Mouse (Mus musculus): ENCODE measurements around the gene Dock8. TPM values are rescaled to one million over a fixed set of nuclear protein-coding genes. Genes with fewer than 3 reads are reported as not detected.

Gene Dock8
- polyA plus RNA-seq, 1 experiment from 2014 or later: 0.55 TPM

- H3K9ac ChIP-seq (ENCODE audit: low read length): no peak overlapping the region
- ATAC-seq (no peak), DNase-seq (ENCODE audit: low spot score) (no peak)
- H3K4me2 ChIP-seq (ENCODE audit: low read length): no peak overlapping the region
- no peaks in the 10 kb centered on the region for H3K4me1 ChIP-seq (ENCODE audit: control insufficient read depth, insufficient read depth, low read length)
- no peak overlapping the region for H3K27ac ChIP-seq (ENCODE audit: low read depth, low read length)
- WGBS: 90% methylated on average over 7 of the region's 7 CpGs
- H3K27me3 ChIP-seq (replicated peaks; ENCODE audit: control insufficient read depth, insufficient read depth, low read length): no peaks in the 10 kb centered on the region
- H3K4me3 ChIP-seq (ENCODE audit: low read depth, low read length): no peak overlapping the region
- H3K36me3 ChIP-seq (ENCODE audit: control insufficient read depth, insufficient read depth, low read length): no peaks in the 10 kb centered on the region
- H3K9me3 ChIP-seq (replicated peaks; ENCODE audit: control insufficient read depth, low read length): no peaks in the 10 kb centered on the region
Measured at GRCm38 (mm10) chr19:25155250-25155649, 155.9 kb downstream of the Dock8 start.

- Histone ChIP-seq H3K4me3 (ENCODE audit: low read depth, low read length) (no peak overlapping the region), H3K9me3 (replicated peaks; ENCODE audit: control insufficient read depth, low read length) (no peaks in the 10 kb centered on the region), H3K36me3 (ENCODE audit: control insufficient read depth, insufficient read depth, low read length) (no peaks in the 10 kb centered on the region), H3K4me2 (ENCODE audit: low read length) (no peak overlapping the region), H3K9ac (ENCODE audit: low read length) (no peak overlapping the region), H3K4me1 (ENCODE audit: control insufficient read depth, insufficient read depth, low read length) (no peaks in the 10 kb centered on the region), H3K27me3 (replicated peaks; ENCODE audit: control insufficient read depth, insufficient read depth, low read length) (no peaks in the 10 kb centered on the region), H3K27ac (ENCODE audit: low read depth, low read length) (no peak overlapping the region)
- 85% methylated on average over 11 of the region's 11 CpGs for WGBS
- ATAC-seq: no peak
- DNase-seq (ENCODE audit: low spot score): no peak
Measured at GRCm38 (mm10) chr19:25155709-25156108, 156.4 kb downstream of the Dock8 start.

GRCm38 (mm10) chr19:25162270-25162669 is 162.9 kb downstream of the Dock8 start:
- Histone ChIP-seq H3K4me3 (ENCODE audit: low read depth, low read length) (no peak overlapping the region), H3K4me1 (ENCODE audit: control insufficient read depth, insufficient read depth, low read length) (no peaks in the 10 kb centered on the region), H3K9me3 (replicated peaks; ENCODE audit: control insufficient read depth, low read length) (no peaks in the 10 kb centered on the region), H3K27me3 (replicated peaks; ENCODE audit: control insufficient read depth, insufficient read depth, low read length) (no peaks in the 10 kb centered on the region), H3K27ac (ENCODE audit: low read depth, low read length) (no peak overlapping the region), H3K9ac (ENCODE audit: low read length) (no peak overlapping the region), H3K36me3 (ENCODE audit: control insufficient read depth, insufficient read depth, low read length) (no peaks in the 10 kb centered on the region), H3K4me2 (ENCODE audit: low read length) (no peak overlapping the region)
- no peak for ATAC-seq
- no peak for DNase-seq (ENCODE audit: low spot score)
- 97% methylated on average over 3 of the region's 3 CpGs for WGBS

GRCm38 (mm10) chr19:25163426-25163825 is 164.1 kb downstream of the Dock8 start:
- Histone ChIP-seq H3K4me1 (ENCODE audit: control insufficient read depth, insufficient read depth, low read length) (no peaks in the 10 kb centered on the region), H3K9me3 (replicated peaks; ENCODE audit: control insufficient read depth, low read length) (no peaks in the 10 kb centered on the region), H3K27me3 (replicated peaks; ENCODE audit: control insufficient read depth, insufficient read depth, low read length) (no peaks in the 10 kb centered on the region), H3K4me2 (ENCODE audit: low read length) (no peak overlapping the region), H3K27ac (ENCODE audit: low read depth, low read length) (no peak overlapping the region), H3K36me3 (ENCODE audit: control insufficient read depth, insufficient read depth, low read length) (no peaks in the 10 kb centered on the region), H3K4me3 (ENCODE audit: low read depth, low read length) (no peak overlapping the region), H3K9ac (ENCODE audit: low read length) (no peak overlapping the region)
- no peak for DNase-seq (ENCODE audit: low spot score)
- ATAC-seq: no peak
- 91% methylated on average over 12 of the region's 12 CpGs for WGBS

- Histone ChIP-seq H3K4me1 (ENCODE audit: control insufficient read depth, insufficient read depth, low read length) (no peaks in the 10 kb centered on the region), H3K9ac (ENCODE audit: low read length) (no peak overlapping the region), H3K27ac (ENCODE audit: low read depth, low read length) (no peak overlapping the region), H3K4me3 (ENCODE audit: low read depth, low read length) (no peak overlapping the region), H3K9me3 (replicated peaks; ENCODE audit: control insufficient read depth, low read length) (no peaks in the 10 kb centered on the region), H3K4me2 (ENCODE audit: low read length) (no peak overlapping the region), H3K27me3 (replicated peaks; ENCODE audit: control insufficient read depth, insufficient read depth, low read length) (no peaks in the 10 kb centered on the region), H3K36me3 (ENCODE audit: control insufficient read depth, insufficient read depth, low read length) (no peaks in the 10 kb centered on the region)
- DNase-seq (ENCODE audit: low spot score): no peak
- 78% methylated on average over 9 of the region's 9 CpGs for WGBS
- ATAC-seq: no peak
Measured at GRCm38 (mm10) chr19:25166412-25166811, 167.1 kb downstream of the Dock8 start.

- DNase-seq (ENCODE audit: low spot score): no peak
- 47% methylated on average over 10 of the region's 10 CpGs for WGBS
- H3K27ac ChIP-seq (ENCODE audit: low read depth, low read length): no peak overlapping the region
- H3K4me1 ChIP-seq (ENCODE audit: control insufficient read depth, insufficient read depth, low read length): no peaks in the 10 kb centered on the region
- no peaks in the 10 kb centered on the region for H3K27me3 ChIP-seq (replicated peaks; ENCODE audit: control insufficient read depth, insufficient read depth, low read length)
- no peaks in the 10 kb centered on the region for H3K9me3 ChIP-seq (replicated peaks; ENCODE audit: control insufficient read depth, low read length)
- no peak overlapping the region for H3K4me3 ChIP-seq (ENCODE audit: low read depth, low read length)
- ATAC-seq: no peak
- H3K4me2 ChIP-seq (ENCODE audit: low read length): no peak overlapping the region
- no peak overlapping the region for H3K9ac ChIP-seq (ENCODE audit: low read length)
- no peaks in the 10 kb centered on the region for H3K36me3 ChIP-seq (ENCODE audit: control insufficient read depth, insufficient read depth, low read length)
Measured at GRCm38 (mm10) chr19:25171395-25171794, 172.1 kb downstream of the Dock8 start.

- Histone ChIP-seq H3K4me1 (ENCODE audit: control insufficient read depth, insufficient read depth, low read length) (no peaks in the 10 kb centered on the region), H3K9me3 (replicated peaks; ENCODE audit: control insufficient read depth, low read length) (no peaks in the 10 kb centered on the region), H3K9ac (ENCODE audit: low read length) (no peak overlapping the region), H3K27ac (ENCODE audit: low read depth, low read length) (no peak overlapping the region), H3K36me3 (ENCODE audit: control insufficient read depth, insufficient read depth, low read length) (no peaks in the 10 kb centered on the region), H3K27me3 (replicated peaks; ENCODE audit: control insufficient read depth, insufficient read depth, low read length) (no peaks in the 10 kb centered on the region), H3K4me3 (ENCODE audit: low read depth, low read length) (no peak overlapping the region), H3K4me2 (ENCODE audit: low read length) (no peak overlapping the region)
- 96% methylated on average over 11 of the region's 11 CpGs for WGBS
- ATAC-seq (no peak), DNase-seq (ENCODE audit: low spot score) (no peak)
Measured at GRCm38 (mm10) chr19:25176746-25177145, 177.4 kb downstream of the Dock8 start.

- 92% methylated on average over 6 of the region's 6 CpGs for WGBS
Measured at GRCm38 (mm10) chr19:25180024-25180423, 180.7 kb downstream of the Dock8 start.

GRCm38 (mm10) chr19:25180547-25180946 is 181.2 kb downstream of the Dock8 start:
- DNase-seq (ENCODE audit: low spot score) (no peak), ATAC-seq (no peak)
- Histone ChIP-seq H3K4me2 (ENCODE audit: low read length) (no peak overlapping the region), H3K4me1 (ENCODE audit: control insufficient read depth, insufficient read depth, low read length) (no peaks in the 10 kb centered on the region), H3K36me3 (ENCODE audit: control insufficient read depth, insufficient read depth, low read length) (no peaks in the 10 kb centered on the region), H3K9ac (ENCODE audit: low read length) (no peak overlapping the region), H3K4me3 (ENCODE audit: low read depth, low read length) (no peak overlapping the region), H3K9me3 (replicated peaks; ENCODE audit: control insufficient read depth, low read length) (no peaks in the 10 kb centered on the region), H3K27ac (ENCODE audit: low read depth, low read length) (no peak overlapping the region), H3K27me3 (replicated peaks; ENCODE audit: control insufficient read depth, insufficient read depth, low read length) (no peaks in the 10 kb centered on the region)
- WGBS: 92% methylated on average over 6 of the region's 6 CpGs

More at GRCm38 (mm10) chr19:25180024-25180423, 180.7 kb downstream of the Dock8 start:
- H3K4me2 ChIP-seq (ENCODE audit: low read length): no peak overlapping the region
- ATAC-seq: no peak
- no peak overlapping the region for H3K27ac ChIP-seq (ENCODE audit: low read depth, low read length)
- no peak overlapping the region for H3K4me3 ChIP-seq (ENCODE audit: low read depth, low read length)
- H3K27me3 ChIP-seq (replicated peaks; ENCODE audit: control insufficient read depth, insufficient read depth, low read length): no peaks in the 10 kb centered on the region
- H3K9ac ChIP-seq (ENCODE audit: low read length): no peak overlapping the region
- H3K9me3 ChIP-seq (replicated peaks; ENCODE audit: control insufficient read depth, low read length): no peaks in the 10 kb centered on the region
- H3K4me1 ChIP-seq (ENCODE audit: control insufficient read depth, insufficient read depth, low read length): no peaks in the 10 kb centered on the region
- H3K36me3 ChIP-seq (ENCODE audit: control insufficient read depth, insufficient read depth, low read length): no peaks in the 10 kb centered on the region
- no peak for DNase-seq (ENCODE audit: low spot score)

All from forebrain, embryonic 14.5 days (tissue).